Comparison of ENCODE assay signal across 14 mouse cellular contexts in the genomic region with DNA sequence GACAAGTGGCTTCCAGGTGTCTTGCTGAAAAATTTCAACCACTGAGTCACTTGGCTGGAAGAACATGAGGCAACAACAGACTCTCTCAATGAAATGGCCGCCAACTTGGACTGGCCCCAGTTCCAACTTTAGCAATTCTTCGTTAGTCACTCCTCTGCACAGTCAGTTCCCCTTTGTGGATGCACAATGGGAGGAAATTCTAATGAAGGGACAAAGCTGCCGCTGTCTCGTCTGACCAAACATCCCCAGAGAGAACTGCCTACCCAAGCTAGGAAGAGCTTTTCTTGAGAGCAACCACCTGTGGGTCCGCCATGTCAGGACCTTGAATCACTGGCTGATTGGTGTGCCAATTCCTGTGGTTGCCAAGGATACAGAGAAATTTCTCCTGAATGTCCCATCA. TPM values are rescaled to one million over a fixed set of nuclear protein-coding genes. Genes with fewer than 3 reads are reported as not detected.
DNase-seq lines count a peak whose midpoint lies in the region; ATAC-seq lines count a peak whose summit lies in the region.
"Had no signal": no experiment of that assay in that cellular context is flagged by ENCODE, and none has a peak within 500 bp of the region (broad histone marks: within the 10 kb centered on the region; RNA-seq: fewer than 3 reads in every experiment).

No protein-coding gene starts in this region.

- no peaks in the 10 kb centered on the region for H3K27me3 ChIP-seq in heart, embryonic 12.5 days (replicated peaks)
- H3K27me3 ChIP-seq: forebrain, embryonic 15.5 days; liver, embryonic 12.5 days; midbrain, embryonic 12.5 days had no signal

- DNase-seq in heart, adult 11 months: peak; percentile 88
- peak; percentile 16 for DNase-seq in right cerebral cortex, adult 18-20 months
- no peak for DNase-seq in right cerebral cortex, postnatal 36 days (ENCODE audit: low spot score in 2 of 2)
- no peak for DNase-seq in gastrocnemius, postnatal 14 days
- DNase-seq: cerebellum, adult 11 months; kidney, postnatal 25 days; left cerebral cortex, postnatal 4 days had no signal

- H3K9ac ChIP-seq in heart, embryonic 12.5 days: no peak overlapping the region
- H3K9ac ChIP-seq: forebrain, embryonic 15.5 days; liver, embryonic 12.5 days; midbrain, embryonic 12.5 days had no signal

- intact Hi-C loops in gastrocnemius, postnatal 14 days (cut with DNase I; ENCODE audit: low total_unique reads): no loop called here

- peaks cover 22% of the 10 kb centered on the region for H3K4me1 ChIP-seq in heart, embryonic 12.5 days (replicated peaks)
- H3K4me1 ChIP-seq: forebrain, embryonic 15.5 days; liver, embryonic 12.5 days; midbrain, embryonic 12.5 days had no signal

- no peak for ATAC-seq in heart, embryonic 12.5 days (ENCODE audit: insufficient number of reproducible peaks, low FRiP score)
- peak; percentile 42 for ATAC-seq in granulocyte monocyte progenitor cell, adult 5-6 weeks (replicated peaks; ENCODE audit: poor library complexity, severe bottlenecking)
- ATAC-seq in megakaryocyte progenitor cell, adult 5-6 weeks (replicated peaks; ENCODE audit: poor library complexity): peak; percentile 62
- ATAC-seq in cerebellum, adult (ENCODE audit: insufficient number of reproducible peaks, low FRiP score, low TSS enrichment): no peak
- ATAC-seq: forebrain, embryonic 15.5 days; liver, embryonic 12.5 days had no signal

- no peak overlapping the region for H3K4me3 ChIP-seq in heart, embryonic 12.5 days
- H3K4me3 ChIP-seq: forebrain, embryonic 15.5 days; liver, embryonic 12.5 days; midbrain, embryonic 12.5 days had no signal

- no peak overlapping the region for H3K27ac ChIP-seq in heart, embryonic 12.5 days (ENCODE audit: poor library complexity, severe bottlenecking)
- H3K27ac ChIP-seq: forebrain, embryonic 15.5 days; liver, embryonic 12.5 days; midbrain, embryonic 12.5 days had no signal

- no peak overlapping the region for H3K4me2 ChIP-seq in heart, embryonic 12.5 days
- H3K4me2 ChIP-seq: forebrain, embryonic 15.5 days; liver, embryonic 12.5 days; midbrain, embryonic 12.5 days had no signal

- H3K9me3 ChIP-seq in heart, embryonic 12.5 days (replicated peaks): no peaks in the 10 kb centered on the region
- H3K9me3 ChIP-seq: forebrain, embryonic 15.5 days; liver, embryonic 12.5 days; midbrain, embryonic 12.5 days had no signal

- WGBS in heart, embryonic 12.5 days: 75% methylated on average over 5 of the region's 5 CpGs

- no peaks in the 10 kb centered on the region for H3K36me3 ChIP-seq in heart, embryonic 12.5 days
- H3K36me3 ChIP-seq: forebrain, embryonic 15.5 days; liver, embryonic 12.5 days; midbrain, embryonic 12.5 days had no signal

RNA-seq across cellular contexts. Expression of a gene that starts 38.1 kb away (rescaled TPM):
- polyA plus RNA-seq in heart, embryonic 12.5 days (2016; fragmentation: Nextera tagmentation; extraction: Ambion mirVana): 6.6 and 7.4 TPM in 2 replicates
- total RNA-seq in granulocyte monocyte progenitor cell, adult 5-6 weeks (2014; fragmentation: Nextera tagmentation): 20.9 and 29.3 TPM in 2 replicates
- 13.4 and 19.9 TPM in 2 replicates for total RNA-seq in granulocyte monocyte progenitor cell, adult 5-6 weeks (2017)
- 27.6 and 28.0 TPM in 2 replicates for total RNA-seq in megakaryocyte progenitor cell, adult 5-6 weeks (2015)
- 14.2 and 15.2 TPM in 2 replicates for total RNA-seq in megakaryocyte progenitor cell, adult 5-6 weeks (2017)
- 1 to 10 TPM; 1.6 to 2.2 TPM for total RNA-seq in gastrocnemius, postnatal 14 days (2021)

Comparison
In these comparisons a context has a peak if more than half of its experiments do, and no peak if none do; other contexts are left out.
1. DNase-seq: peak in heart, adult 11 months (single experiment) and right cerebral cortex, adult 18-20 months (single experiment); none in right cerebral cortex, postnatal 36 days (0 of 2) and gastrocnemius, postnatal 14 days (single experiment).
2. ATAC-seq: peak in granulocyte monocyte progenitor cell, adult 5-6 weeks (single experiment) and megakaryocyte progenitor cell, adult 5-6 weeks (single experiment); none in heart, embryonic 12.5 days (single experiment) and cerebellum, adult (single experiment).
3. RNA of a gene that starts 38.1 kb away (total RNA-seq): 13.4 to 29.3 TPM in granulocyte monocyte progenitor cell, adult 5-6 weeks and 14.2 to 28.0 TPM in megakaryocyte progenitor cell, adult 5-6 weeks; 1.6 to 2.2 TPM in gastrocnemius, postnatal 14 days; every median in the first group is over 4 times any median in the second.